Mouse (Mus musculus): ENCODE measurements around the gene Sipa1l1. TPM values are rescaled to one million over a fixed set of nuclear protein-coding genes. Genes with fewer than 3 reads are reported as not detected.

Gene Sipa1l1
- total and polyA plus RNA-seq, 3 experiments, result 141 to 365 (median 161) TPM

GRCm38 (mm10) chr12:82213056-82213455 is 43.9 kb downstream of the Sipa1l1 start:
- Histone ChIP-seq H3K9me3 (replicated peaks) (no peaks in the 10 kb centered on the region; the same call in 1 of the 2 replicates), H3K4me1 (ENCODE audit: insufficient read depth, low read depth, low read length) (peaks cover 73% of the 10 kb centered on the region), H3K4me3 (ENCODE audit: low read depth, low read length) (no peak overlapping the region), H3K36me3 (replicated peaks) (peaks cover 90% of the 10 kb centered on the region), H3K27me3 (ENCODE audit: insufficient read depth, low read length) (no peaks in the 10 kb centered on the region)
- DNase-seq (ENCODE audit: low spot score) (no peak), ATAC-seq (ENCODE audit: extremely low read depth, insufficient number of reproducible peaks, low FRiP score, poor library complexity, severe bottlenecking) (no peak)
- TF ChIP-seq TAL1 (conservative IDR thresholded peaks at IDR 0.05; ENCODE audit: low read depth, low read length) (no peak), GATA2 (IDR thresholded peaks at IDR 0.05; ENCODE audit: borderline replicate concordance, low read depth, low read length) (no peak), CTCF (IDR thresholded peaks at IDR 0.05; ENCODE audit: low read depth, low read length) (no peak), GATA1 (IDR thresholded peaks at IDR 0.05; ENCODE audit: borderline replicate concordance, low read length) (no peak), POLR2AphosphoS5 (IDR thresholded peaks at IDR 0.05; ENCODE audit: insufficient replicate concordance, low read depth, low read length) (no peak)

GRCm38 (mm10) chr12:82214916-82215315 is 45.8 kb downstream of the Sipa1l1 start:
- Histone ChIP-seq H3K27me3 (ENCODE audit: insufficient read depth, low read length) (no peaks in the 10 kb centered on the region), H3K4me1 (ENCODE audit: insufficient read depth, low read depth, low read length) (peaks cover 79% of the 10 kb centered on the region), H3K4me3 (ENCODE audit: low read depth, low read length) (no peak overlapping the region; the same call in 1 of the 2 replicates), H3K36me3 (replicated peaks) (peaks cover 91% of the 10 kb centered on the region), H3K9me3 (replicated peaks) (no peaks in the 10 kb centered on the region; the same call in 1 of the 2 replicates)
- TF ChIP-seq GATA2 (IDR thresholded peaks at IDR 0.05; ENCODE audit: borderline replicate concordance, low read depth, low read length) (no peak), GATA1 (IDR thresholded peaks at IDR 0.05; ENCODE audit: borderline replicate concordance, low read length) (no peak), TAL1 (conservative IDR thresholded peaks at IDR 0.05; ENCODE audit: low read depth, low read length) (no peak), POLR2AphosphoS5 (IDR thresholded peaks at IDR 0.05; ENCODE audit: insufficient replicate concordance, low read depth, low read length) (no peak), CTCF (IDR thresholded peaks at IDR 0.05; ENCODE audit: low read depth, low read length) (no peak)
- peak; percentile 68 for ATAC-seq (ENCODE audit: extremely low read depth, insufficient number of reproducible peaks, low FRiP score, poor library complexity, severe bottlenecking)
- peak; percentile 26 for DNase-seq (ENCODE audit: low spot score)

- ATAC-seq (ENCODE audit: extremely low read depth, insufficient number of reproducible peaks, low FRiP score, poor library complexity, severe bottlenecking) (no peak), DNase-seq (ENCODE audit: low spot score) (no peak)
- peaks cover 89% of the 10 kb centered on the region for H3K36me3 ChIP-seq (replicated peaks)
- TF ChIP-seq TAL1 (conservative IDR thresholded peaks at IDR 0.05; ENCODE audit: low read depth, low read length) (no peak), POLR2AphosphoS5 (IDR thresholded peaks at IDR 0.05; ENCODE audit: insufficient replicate concordance, low read depth, low read length) (no peak; the same call in 1 of the 2 replicates), CTCF (IDR thresholded peaks at IDR 0.05; ENCODE audit: low read depth, low read length) (no peak), GATA1 (IDR thresholded peaks at IDR 0.05; ENCODE audit: borderline replicate concordance, low read length) (no peak), GATA2 (IDR thresholded peaks at IDR 0.05; ENCODE audit: borderline replicate concordance, low read depth, low read length) (no peak)
- H3K4me1 ChIP-seq (ENCODE audit: insufficient read depth, low read depth, low read length), result peaks cover 82% of the 10 kb centered on the region
- no peaks in the 10 kb centered on the region; the same call in 1 of the 2 replicates for H3K9me3 ChIP-seq (replicated peaks)
- no peaks in the 10 kb centered on the region for H3K27me3 ChIP-seq (ENCODE audit: insufficient read depth, low read length)
- H3K4me3 ChIP-seq (ENCODE audit: low read depth, low read length), result no peak overlapping the region
Observed at GRCm38 (mm10) chr12:82216801-82217553, 47.9 kb downstream of the Sipa1l1 start.

- DNase-seq (ENCODE audit: low spot score), result no peak
- Histone ChIP-seq H3K27me3 (ENCODE audit: insufficient read depth, low read length) (no peaks in the 10 kb centered on the region), H3K4me3 (ENCODE audit: low read depth, low read length) (no peak overlapping the region), H3K4me1 (ENCODE audit: insufficient read depth, low read depth, low read length) (peaks cover 82% of the 10 kb centered on the region), H3K9me3 (replicated peaks) (no peaks in the 10 kb centered on the region; the same call in 1 of the 2 replicates), H3K36me3 (replicated peaks) (peaks cover 85% of the 10 kb centered on the region)
- ATAC-seq (ENCODE audit: extremely low read depth, insufficient number of reproducible peaks, low FRiP score, poor library complexity, severe bottlenecking), result no peak
- TF ChIP-seq TAL1 (conservative IDR thresholded peaks at IDR 0.05; ENCODE audit: low read depth, low read length) (no peak), POLR2AphosphoS5 (IDR thresholded peaks at IDR 0.05; ENCODE audit: insufficient replicate concordance, low read depth, low read length) (no peak), GATA2 (IDR thresholded peaks at IDR 0.05; ENCODE audit: borderline replicate concordance, low read depth, low read length) (no peak), GATA1 (IDR thresholded peaks at IDR 0.05; ENCODE audit: borderline replicate concordance, low read length) (no peak), CTCF (IDR thresholded peaks at IDR 0.05; ENCODE audit: low read depth, low read length) (no peak)
Observed at GRCm38 (mm10) chr12:82218201-82218600, 49.1 kb downstream of the Sipa1l1 start.

GRCm38 (mm10) chr12:82220367-82221089 is 51.4 kb downstream of the Sipa1l1 start:
- H3K4me3 ChIP-seq (ENCODE audit: low read depth, low read length), result no peak overlapping the region
- no peaks in the 10 kb centered on the region for H3K27me3 ChIP-seq (ENCODE audit: insufficient read depth, low read length)
- H3K36me3 ChIP-seq (replicated peaks), result peaks cover 82% of the 10 kb centered on the region
- no peak for TF ChIP-seq TAL1 (conservative IDR thresholded peaks at IDR 0.05; ENCODE audit: low read depth, low read length)
- no peak for TF ChIP-seq GATA2 (IDR thresholded peaks at IDR 0.05; ENCODE audit: borderline replicate concordance, low read depth, low read length)
- no peak for TF ChIP-seq CTCF (IDR thresholded peaks at IDR 0.05; ENCODE audit: low read depth, low read length)
- TF ChIP-seq POLR2AphosphoS5 (IDR thresholded peaks at IDR 0.05; ENCODE audit: insufficient replicate concordance, low read depth, low read length), result no peak
- no peak for TF ChIP-seq GATA1 (IDR thresholded peaks at IDR 0.05; ENCODE audit: borderline replicate concordance, low read length)
- DNase-seq (ENCODE audit: low spot score), result no peak
- H3K4me1 ChIP-seq (ENCODE audit: insufficient read depth, low read depth, low read length), result peaks cover 86% of the 10 kb centered on the region
- no peak for ATAC-seq (ENCODE audit: extremely low read depth, insufficient number of reproducible peaks, low FRiP score, poor library complexity, severe bottlenecking)
- no peaks in the 10 kb centered on the region for H3K9me3 ChIP-seq (replicated peaks)

Measured in G1E (cell line).